Mouse (Mus musculus) kidney, embryonic 16.5 days (tissue): ENCODE data around the gene Rasl11b. TPM values are rescaled to one million over a fixed set of nuclear protein-coding genes. Genes with fewer than 3 reads are reported as not detected.

Experiments used
- ATAC-seq: fragments of 200-750 bp; cut with Nextera tagmentation; 2 replicates; pipeline ENCODE4 v1.8.0; 2017; ENCODE audit warnings: moderate TSS enrichment; ENCODE audit not compliant: low FRiP score, low TSS enrichment
- H3K27ac ChIP-seq: fragments of 300-500 bp; sonication (generic); 2 replicates; pipeline ENCODE4 v1.5.1; 2014; ENCODE audit warnings: low read length
- H3K27me3 ChIP-seq: fragments of 300-500 bp; sonication (generic); 2 replicates; pipeline ENCODE4 v1.6.1; 2014; ENCODE audit warnings: low read length, control low read depth, mixed read lengths; ENCODE audit not compliant: insufficient read depth
- H3K36me3 ChIP-seq: fragments of 300-500 bp; sonication (generic); 2 replicates; pipeline ENCODE4 v1.6.1; 2014; ENCODE audit warnings: low read length, control low read depth, mixed read lengths; ENCODE audit not compliant: insufficient read depth
- H3K4me1 ChIP-seq: fragments of 300-500 bp; sonication (generic); 2 replicates; pipeline ENCODE4 v1.6.1; 2014; ENCODE audit warnings: low read length, control low read depth, mixed read lengths; ENCODE audit not compliant: insufficient read depth
- H3K4me2 ChIP-seq: fragments of 300-500 bp; sonication (generic); replicated peaks from 2 replicates; pipeline ENCODE4 v1.6.1; 2014; ENCODE audit warnings: low read depth, low read length
- H3K4me3 ChIP-seq: fragments of 300-500 bp; sonication (generic); 2 replicates; pipeline ENCODE4 v1.5.1; 2014; ENCODE audit warnings: mild to moderate bottlenecking, low read length
- H3K9ac ChIP-seq: fragments of 300-500 bp; sonication (generic); replicated peaks from 2 replicates; pipeline ENCODE4 v1.6.1; 2014; ENCODE audit warnings: low read length
- H3K9me3 ChIP-seq: fragments of 300-500 bp; sonication (generic); 2 replicates; pipeline ENCODE4 v1.6.1; 2016; ENCODE audit warnings: low read length, control low read depth
- WGBS: fragments of 180-500 bp; shearing (Covaris S2); extraction: QIAGEN DNeasy Blood & Tissue Kit; methylation state at CpG from one replicate; pipeline ENCODE4 v1.1.7; 2014; 5-methylcytosine and 5-hydroxymethylcytosine counted together
- polyA plus RNA-seq: library from polyadenylated mRNA; unstranded; fragments of >200 nt; fragmentation: Nextera tagmentation; extraction: Ambion mirVana; gene quantifications from 2 replicates; pipeline ENCODE4 v1.2.1, GENCODE M21; 2015

Rasl11b gene
- polyA plus RNA-seq, 1 experiment from 2014 or later: 75.1 TPM

DNA sequence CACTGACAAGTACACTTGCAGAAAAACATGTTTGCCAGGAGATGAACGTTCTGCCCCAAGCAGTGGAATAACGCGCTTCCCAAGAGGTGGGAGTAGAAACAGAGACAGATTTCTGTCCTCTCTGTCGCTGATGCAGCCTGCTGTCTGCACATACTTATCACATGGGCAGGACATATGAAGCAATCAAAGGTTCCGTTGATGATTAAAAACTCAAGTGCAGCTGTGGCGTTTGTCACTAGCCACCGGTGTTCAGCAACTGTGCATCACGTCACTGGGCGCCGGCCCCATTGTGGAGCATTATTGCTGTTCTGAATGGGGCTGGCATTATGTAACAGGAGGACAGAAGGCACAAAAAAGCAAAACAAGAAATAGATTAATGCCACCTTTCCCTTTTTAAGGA, 12.0 kb upstream of the Rasl11b start:
- no peak overlapping the region for H3K4me3 ChIP-seq
- no peaks in the 10 kb centered on the region for H3K36me3 ChIP-seq
- no peak for ATAC-seq
- 64% methylated on average over 10 of the region's 10 CpGs for WGBS
- H3K27ac ChIP-seq: no peak overlapping the region
- no peak overlapping the region for H3K9ac ChIP-seq
- H3K27me3 ChIP-seq: no peaks in the 10 kb centered on the region
- no peaks in the 10 kb centered on the region for H3K9me3 ChIP-seq
- no peak overlapping the region for H3K4me2 ChIP-seq
- no peaks in the 10 kb centered on the region for H3K4me1 ChIP-seq

DNA sequence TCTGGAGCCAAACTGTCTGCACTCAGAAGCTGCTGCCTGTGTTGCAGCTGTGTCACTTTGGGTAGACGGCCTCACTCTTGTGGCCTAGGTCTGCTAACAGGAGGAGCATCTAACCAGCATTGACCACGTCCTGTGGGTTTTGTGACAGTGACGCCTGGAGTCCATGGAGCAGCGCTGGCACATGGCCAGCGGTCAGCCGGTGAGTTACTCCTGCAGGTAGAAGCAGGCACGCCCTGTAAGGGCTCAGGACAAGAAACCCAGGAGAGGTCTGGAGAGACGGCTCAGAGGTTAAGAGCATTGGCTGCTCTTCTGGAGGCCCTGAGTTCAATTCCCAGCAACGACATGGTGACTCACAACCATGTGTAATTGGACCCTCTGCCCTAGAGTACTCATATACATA, 10.5 kb upstream of the Rasl11b start:
- H3K4me1 ChIP-seq: 0 out of 2 replicates have a peak, but pooled peaks cover 2% of the 10 kb centered on the region
- H3K27ac ChIP-seq: no peak overlapping the region
- 68% methylated on average over 9 of the region's 9 CpGs for WGBS
- no peaks in the 10 kb centered on the region for H3K27me3 ChIP-seq
- ATAC-seq: 0 out of 2 replicates have a peak, but pooled peaks have one; percentile 15
- H3K9ac ChIP-seq: no peak overlapping the region
- H3K9me3 ChIP-seq: no peaks in the 10 kb centered on the region
- H3K4me2 ChIP-seq: no peak overlapping the region
- H3K36me3 ChIP-seq: no peaks in the 10 kb centered on the region
- no peak overlapping the region for H3K4me3 ChIP-seq

DNA sequence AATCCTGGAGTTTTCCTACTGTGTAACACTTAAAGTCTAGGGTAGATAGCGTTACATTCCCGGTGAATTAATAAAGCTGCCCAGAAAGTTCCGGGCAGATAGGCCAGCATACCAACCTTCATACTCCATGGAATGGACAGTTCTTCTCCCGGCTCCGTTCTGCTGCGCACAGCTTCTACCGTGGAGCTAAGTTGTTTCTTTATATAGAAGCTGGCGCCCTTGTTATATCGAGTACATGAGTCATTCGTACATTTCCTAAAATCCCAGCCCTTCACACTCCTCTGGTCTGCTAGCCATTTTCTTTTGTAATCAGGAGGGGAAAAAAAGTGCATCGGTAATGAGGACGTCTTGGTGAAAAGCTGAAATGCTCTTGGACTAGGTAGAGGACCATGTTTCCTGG, 7.0 kb upstream of the Rasl11b start:
- no peak for ATAC-seq

DNA sequence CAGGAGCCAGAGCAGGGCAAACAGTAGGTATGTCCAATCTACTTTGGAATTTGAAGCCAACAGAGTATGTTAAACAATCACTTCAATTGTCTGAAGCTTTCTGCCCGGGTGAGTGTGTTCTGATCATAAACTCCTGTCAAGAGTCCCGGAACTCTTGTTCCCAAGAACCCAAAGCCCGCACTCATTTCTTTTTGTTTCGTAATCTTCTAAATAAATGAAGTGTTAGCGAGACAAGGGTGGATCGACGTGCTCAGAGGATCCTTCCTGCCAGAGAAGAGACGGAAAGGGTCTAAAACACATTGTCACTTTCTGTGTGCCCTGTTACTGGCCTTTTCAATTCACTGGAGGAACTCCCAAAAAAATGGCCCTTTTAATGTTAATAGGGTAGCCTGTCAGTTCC, 6.2 kb upstream of the Rasl11b start:
- peaks cover 9% of the 10 kb centered on the region for H3K4me1 ChIP-seq
- no peak overlapping the region for H3K27ac ChIP-seq
- ATAC-seq: no peak
- no peaks in the 10 kb centered on the region for H3K9me3 ChIP-seq
- no peak overlapping the region for H3K4me3 ChIP-seq
- 78% methylated on average over 8 of the region's 8 CpGs for WGBS
- H3K9ac ChIP-seq: no peak overlapping the region
- no peak overlapping the region for H3K4me2 ChIP-seq
- no peaks in the 10 kb centered on the region for H3K36me3 ChIP-seq
- H3K27me3 ChIP-seq: no peaks in the 10 kb centered on the region

More for the DNA sequence above, 7.0 kb upstream of the Rasl11b start:
- WGBS: 87% methylated on average over 12 of the region's 12 CpGs
- no peak overlapping the region for H3K27ac ChIP-seq
- no peak overlapping the region for H3K4me2 ChIP-seq
- H3K27me3 ChIP-seq: no peaks in the 10 kb centered on the region
- H3K4me1 ChIP-seq: 0 out of 2 replicates have a peak, but pooled peaks cover 2% of the 10 kb centered on the region
- H3K36me3 ChIP-seq: no peaks in the 10 kb centered on the region
- no peak overlapping the region for H3K9ac ChIP-seq
- H3K9me3 ChIP-seq: no peaks in the 10 kb centered on the region
- no peak overlapping the region for H3K4me3 ChIP-seq

DNA sequence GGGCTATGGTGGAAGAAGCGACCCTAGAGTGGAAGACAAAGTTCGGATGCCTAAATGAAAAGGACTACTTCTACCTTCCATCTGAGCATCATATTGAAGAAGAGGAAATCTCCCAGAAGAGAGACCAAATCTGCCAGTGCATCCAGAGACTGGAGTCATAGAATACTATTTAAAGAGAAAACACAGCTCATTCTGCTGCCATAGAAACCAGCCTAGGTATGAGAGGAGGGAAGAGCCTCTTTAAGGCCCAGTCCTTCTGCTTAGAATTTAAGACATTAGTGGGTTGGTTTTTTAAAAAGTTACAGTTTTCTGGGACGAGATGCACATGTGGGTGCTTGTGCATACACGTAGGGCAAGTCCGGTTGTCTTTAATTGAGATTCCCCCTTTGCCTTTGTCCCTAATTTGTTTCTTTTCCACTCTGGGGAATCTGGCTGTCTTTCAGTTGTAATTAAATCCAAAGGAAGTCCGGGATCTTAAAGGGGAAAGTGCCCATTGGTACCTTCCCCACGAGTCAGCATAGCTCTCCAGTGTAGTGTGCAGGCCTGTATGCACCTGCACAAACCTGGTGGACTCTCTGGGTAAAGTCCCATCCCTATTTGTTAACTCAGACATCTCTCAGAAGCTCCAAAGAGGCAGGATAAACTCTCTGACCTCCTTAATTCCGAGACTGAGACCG, 5.5 kb upstream of the Rasl11b start:
- Histone ChIP-seq H3K4me3 (no peak overlapping the region), H3K4me2 (no peak overlapping the region), H3K27ac (no peak overlapping the region), H3K4me1 (peaks cover 16% of the 10 kb centered on the region), H3K9me3 (no peaks in the 10 kb centered on the region), H3K27me3 (no peaks in the 10 kb centered on the region), H3K9ac (no peak overlapping the region), H3K36me3 (no peaks in the 10 kb centered on the region)
- ATAC-seq: no peak
- WGBS: 61% methylated on average over 9 of the region's 9 CpGs

DNA sequence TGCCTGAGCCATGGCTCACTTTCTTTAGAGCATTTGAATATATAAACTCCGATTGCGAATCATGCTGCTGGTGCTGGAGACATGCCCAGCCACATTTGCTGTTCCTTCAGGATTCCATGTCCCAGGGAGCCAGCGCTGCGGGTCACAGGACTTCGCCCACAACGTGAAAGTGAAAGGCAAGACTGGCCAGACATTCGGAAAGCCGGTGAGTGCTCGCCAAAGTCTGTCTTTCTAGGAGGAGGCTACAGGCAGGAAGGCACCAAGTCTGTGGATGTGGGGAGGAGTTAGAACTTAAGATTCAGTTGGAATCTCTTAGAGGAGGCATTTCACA, 5.0 kb upstream of the Rasl11b start:
- Histone ChIP-seq H3K36me3 (no peaks in the 10 kb centered on the region), H3K4me1 (peaks cover 18% of the 10 kb centered on the region), H3K9me3 (no peaks in the 10 kb centered on the region), H3K9ac (no peak overlapping the region), H3K4me3 (no peak overlapping the region), H3K27me3 (no peaks in the 10 kb centered on the region), H3K4me2 (no peak overlapping the region), H3K27ac (no peak overlapping the region)
- ATAC-seq: no peak
- WGBS: 48% methylated on average over 9 of the region's 9 CpGs

DNA sequence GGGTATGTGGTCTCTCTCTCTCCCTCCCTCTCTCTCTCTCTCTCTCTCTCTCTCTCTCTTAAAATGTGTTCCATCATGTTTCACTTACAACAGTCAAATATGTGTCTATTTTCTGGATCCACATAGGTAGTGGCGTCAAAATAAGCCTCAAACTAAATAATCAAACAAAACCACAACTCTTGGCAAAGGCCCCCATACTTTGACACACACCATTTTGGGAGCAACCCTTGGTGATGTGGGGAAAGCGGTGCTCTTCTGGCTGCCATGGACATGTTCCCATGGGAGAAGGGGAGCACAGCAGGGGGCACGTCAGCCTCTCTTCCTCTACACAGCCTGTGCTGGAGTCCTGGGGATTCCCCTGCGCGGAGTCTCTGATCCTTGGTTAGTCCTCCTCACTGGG, 4.2 kb upstream of the Rasl11b start:
- peaks cover 18% of the 10 kb centered on the region for H3K4me1 ChIP-seq

DNA sequence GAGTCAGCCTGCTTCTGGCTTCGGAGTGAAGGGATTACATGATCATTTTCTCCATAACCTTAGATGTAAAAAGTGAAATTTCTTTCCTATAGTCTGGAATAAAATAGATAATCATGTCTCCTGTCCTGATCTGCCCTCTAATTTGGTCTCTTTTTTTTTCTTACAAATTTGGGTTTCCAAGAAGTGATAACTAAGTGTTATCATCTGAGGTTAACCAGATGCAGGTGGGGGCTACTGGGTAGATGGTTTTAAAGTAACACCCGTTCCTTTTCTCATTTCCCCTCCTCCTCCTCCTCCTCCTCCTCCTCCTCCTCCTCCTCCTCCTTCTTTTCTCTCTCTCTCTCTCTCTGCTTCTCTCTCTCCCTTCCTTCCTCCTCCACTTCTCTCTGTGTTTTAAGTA, 2.1 kb upstream of the Rasl11b start:
- no peak overlapping the region for H3K27ac ChIP-seq
- 52% methylated on average over 2 of the region's 2 CpGs for WGBS
- H3K4me2 ChIP-seq: no peak overlapping the region
- no peak for ATAC-seq
- peaks cover 36% of the 10 kb centered on the region for H3K4me1 ChIP-seq
- no peaks in the 10 kb centered on the region for H3K9me3 ChIP-seq
- H3K27me3 ChIP-seq: no peaks in the 10 kb centered on the region
- no peak overlapping the region for H3K4me3 ChIP-seq
- H3K36me3 ChIP-seq: peaks cover 6% of the 10 kb centered on the region
- no peak overlapping the region for H3K9ac ChIP-seq

More for the DNA sequence above, 4.2 kb upstream of the Rasl11b start:
- no peak for ATAC-seq
- Histone ChIP-seq H3K27ac (no peak overlapping the region), H3K9me3 (no peaks in the 10 kb centered on the region), H3K36me3 (no peaks in the 10 kb centered on the region), H3K4me3 (no peak overlapping the region), H3K4me2 (no peak overlapping the region), H3K9ac (no peak overlapping the region), H3K27me3 (no peaks in the 10 kb centered on the region)
- 86% methylated on average over 5 of the region's 5 CpGs for WGBS

DNA sequence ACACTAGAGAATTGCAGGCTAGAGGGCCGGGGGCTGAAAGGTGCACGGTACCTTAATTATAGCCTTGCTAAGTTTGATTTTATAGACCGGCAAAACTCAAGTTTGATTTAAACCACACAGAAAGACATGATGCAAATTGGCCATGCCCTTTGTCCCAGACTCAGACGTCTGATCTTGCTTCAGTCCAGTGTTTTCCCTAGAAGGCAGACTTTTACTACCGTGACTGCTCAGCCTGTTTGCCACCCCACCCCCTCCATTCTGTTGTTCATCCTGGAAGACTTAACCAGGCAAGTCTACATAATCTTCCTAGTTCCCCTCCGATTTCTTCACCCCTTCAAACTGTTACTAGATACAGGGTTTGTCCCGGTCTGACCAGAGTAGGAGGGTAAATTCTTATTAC, 1.5 kb upstream of the Rasl11b start:
- Histone ChIP-seq H3K27me3 (no peaks in the 10 kb centered on the region), H3K4me1 (peaks cover 42% of the 10 kb centered on the region), H3K27ac (peak overlapping the region; percentile 5; the same call in 1 of the 2 replicates), H3K4me3 (no peak overlapping the region), H3K4me2 (no peak overlapping the region), H3K9me3 (no peaks in the 10 kb centered on the region), H3K9ac (no peak overlapping the region), H3K36me3 (peaks cover 12% of the 10 kb centered on the region)
- WGBS: 22% methylated on average over 7 of the region's 7 CpGs
- no peak for ATAC-seq

DNA sequence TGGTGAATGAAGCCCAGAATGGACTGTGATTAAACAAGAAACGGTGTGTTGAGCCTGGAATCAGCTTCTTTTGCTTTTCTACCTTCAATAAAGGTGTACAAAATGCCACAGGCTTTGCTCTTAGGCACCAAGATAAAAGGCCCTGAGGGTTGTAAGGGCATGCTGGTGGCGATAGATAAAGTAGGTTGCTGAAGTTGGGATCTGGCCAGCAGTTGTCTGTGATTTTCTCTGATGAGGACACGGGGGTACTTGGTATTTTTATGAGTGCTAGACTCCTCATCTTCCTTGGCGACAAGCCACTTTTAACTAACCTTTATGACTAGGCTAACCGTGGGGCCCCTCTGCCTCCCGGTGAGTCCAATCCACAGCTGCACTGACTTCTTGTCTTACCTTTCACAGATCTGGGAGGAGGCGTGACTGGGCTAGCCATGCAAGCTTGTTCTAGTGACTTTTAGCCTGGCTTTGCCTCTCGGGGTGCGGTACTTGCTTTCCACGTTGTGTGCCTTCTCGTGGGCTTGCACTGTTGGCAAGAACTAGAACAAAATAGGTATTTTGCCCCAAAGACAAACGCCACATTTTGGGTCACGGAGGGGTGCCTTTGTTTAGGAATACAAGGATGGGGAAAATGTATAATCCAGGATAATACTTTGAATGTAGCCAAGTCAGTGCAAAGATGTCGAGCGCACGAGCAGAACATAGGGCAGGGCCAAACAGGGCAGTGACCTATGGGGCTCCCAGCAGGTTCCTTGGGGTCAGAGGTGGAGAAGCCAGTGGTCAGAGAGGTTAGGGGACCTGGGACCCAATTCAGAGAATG, 852 bp upstream of the Rasl11b start:
- ATAC-seq: peak; percentile 20
- WGBS: 19% methylated on average over 16 of the region's 16 CpGs
- Histone ChIP-seq H3K9me3 (no peaks in the 10 kb centered on the region), H3K4me3 (peak overlapping the region; percentile 68), H3K4me1 (peaks cover 44% of the 10 kb centered on the region), H3K27ac (peak overlapping the region; percentile 5; the same call in 1 of the 2 replicates), H3K27me3 (no peaks in the 10 kb centered on the region), H3K4me2 (peak overlapping the region; percentile 98), H3K9ac (peak overlapping the region; percentile 83), H3K36me3 (peaks cover 18% of the 10 kb centered on the region)
